Mouse (Mus musculus) regulatory T cell (primary cell): ENCODE results near the gene Cpm.
"Not testable (repeated sequence)": the region's sequence is repeated elsewhere in the genome, so short reads cannot be mapped to it uniquely, and the experiment has no call there.

ENCODE experiments used
- in situ Hi-C: fragments of 300-600 bp; cut with MboI, MseI; formaldehyde crosslinking; loops from one replicate; pipeline ENCODE4 v1.15.1; 2025; ENCODE audit warnings: high pct_unique_total_duplicates

Cpm gene

GRCm38 (mm10) chr10:117629169-117629971 is at the start of gene Cpm:
Gene Cpm (plus strand): TSS chr10:117629500.
- in situ Hi-C loops, result no loop called here

- in situ Hi-C loops, result no loop called here
Measured at GRCm38 (mm10) chr10:117579771-117580284, 49.5 kb upstream of the Cpm start.

GRCm38 (mm10) chr10:117580405-117580804 is 48.9 kb upstream of the Cpm start:
- in situ Hi-C loops, result no loop called here

- in situ Hi-C loops, result no loop called here
Measured at GRCm38 (mm10) chr10:117581007-117581752, 48.1 kb upstream of the Cpm start.

- in situ Hi-C loops, result no loop called here
Measured at GRCm38 (mm10) chr10:117581753-117582062, 47.6 kb upstream of the Cpm start.

GRCm38 (mm10) chr10:117583155-117584061 is 45.9 kb upstream of the Cpm start:
- in situ Hi-C loops, result no loop called here

- in situ Hi-C loops, result no loop called here
Measured at GRCm38 (mm10) chr10:117584102-117584501, 45.2 kb upstream of the Cpm start.

GRCm38 (mm10) chr10:117584566-117585515 is 44.5 kb upstream of the Cpm start:
- in situ Hi-C loops, result no loop called here

- in situ Hi-C loops, result no loop called here
Measured at GRCm38 (mm10) chr10:117585600-117586299, 43.5 kb upstream of the Cpm start.

- in situ Hi-C loops, result no loop called here
Measured at GRCm38 (mm10) chr10:117586859-117587258, 42.4 kb upstream of the Cpm start.

GRCm38 (mm10) chr10:117587335-117587734 is 42.0 kb upstream of the Cpm start:
- in situ Hi-C loops, result no loop called here

GRCm38 (mm10) chr10:117588416-117589143 is 40.7 kb upstream of the Cpm start:
- in situ Hi-C loops, result not testable (repeated sequence)

- in situ Hi-C loops, result no loop called here
Measured at GRCm38 (mm10) chr10:117589144-117589940, 40.0 kb upstream of the Cpm start.

GRCm38 (mm10) chr10:117590331-117591301 is 38.7 kb upstream of the Cpm start:
- in situ Hi-C loops, result no loop called here

GRCm38 (mm10) chr10:117591766-117592165 is 37.5 kb upstream of the Cpm start:
- in situ Hi-C loops, result no loop called here

- in situ Hi-C loops, result no loop called here
Measured at GRCm38 (mm10) chr10:117592306-117593040, 36.8 kb upstream of the Cpm start.
